Mouse (Mus musculus): ENCODE data around the gene Srsf10. TPM values are rescaled to one million over a fixed set of nuclear protein-coding genes. Genes with fewer than 3 reads are reported as not detected.

Srsf10 gene
- polyA plus RNA-seq, 1 experiment from 2014 or later = 88.1 TPM

- no peaks in the 10 kb centered on the region for H3K4me1 ChIP-seq (replicated peaks; ENCODE audit: control insufficient read depth, insufficient read depth)
- H3K27me3 ChIP-seq (ENCODE audit: control insufficient read depth, insufficient read depth, low read length) = no peaks in the 10 kb centered on the region
- no peaks in the 10 kb centered on the region for H3K9me3 ChIP-seq (ENCODE audit: control insufficient read depth, low read length)
- no peak overlapping the region for H3K9ac ChIP-seq (ENCODE audit: low read length)
- no peak overlapping the region for H3K4me3 ChIP-seq (ENCODE audit: low read depth, low read length)
- TF ChIP-seq CTCF (IDR thresholded peaks at IDR 0.05; ENCODE audit: low read depth) = no peak
- no peak for TF ChIP-seq EP300 (optimal IDR thresholded peaks at IDR 0.05)
- ATAC-seq (ENCODE audit: low FRiP score, low TSS enrichment) (no peak), DNase-seq (ENCODE audit: low spot score) (no peak)
- whole genome bisulfite sequencing = 76% methylated on average over 7 of the region's 7 CpGs
- H3K36me3 ChIP-seq (ENCODE audit: control insufficient read depth, insufficient read depth, low read length) = no peaks in the 10 kb centered on the region
- no peak overlapping the region for H3K4me2 ChIP-seq (replicated peaks; ENCODE audit: low read depth)
- no peak overlapping the region for H3K27ac ChIP-seq (replicated peaks)
These were observed 56.0 kb downstream of the Srsf10 start for GRCm38 (mm10) chr4:135911531-135911930.

- TF ChIP-seq CTCF (IDR thresholded peaks at IDR 0.05; ENCODE audit: low read depth) (no peak), EP300 (optimal IDR thresholded peaks at IDR 0.05) (no peak)
- no peaks in the 10 kb centered on the region for H3K36me3 ChIP-seq (ENCODE audit: control insufficient read depth, insufficient read depth, low read length)
- no peak overlapping the region for H3K27ac ChIP-seq (replicated peaks)
- no peaks in the 10 kb centered on the region for H3K9me3 ChIP-seq (ENCODE audit: control insufficient read depth, low read length)
- no peaks in the 10 kb centered on the region for H3K4me1 ChIP-seq (replicated peaks; ENCODE audit: control insufficient read depth, insufficient read depth)
- no peak for ATAC-seq (ENCODE audit: low FRiP score, low TSS enrichment)
- 51% methylated on average over 3 of the region's 3 CpGs for WGBS
- H3K9ac ChIP-seq (ENCODE audit: low read length) = no peak overlapping the region
- H3K4me3 ChIP-seq (ENCODE audit: low read depth, low read length) = no peak overlapping the region
- H3K27me3 ChIP-seq (ENCODE audit: control insufficient read depth, insufficient read depth, low read length) = no peaks in the 10 kb centered on the region
- H3K4me2 ChIP-seq (replicated peaks; ENCODE audit: low read depth) = no peak overlapping the region
- DNase-seq (ENCODE audit: low spot score) = no peak
These were observed 56.6 kb downstream of the Srsf10 start for GRCm38 (mm10) chr4:135912164-135912563.

GRCm38 (mm10) chr4:135912835-135913234, 57.3 kb downstream of the Srsf10 start:
- H3K4me3 ChIP-seq (ENCODE audit: low read depth, low read length) = no peak overlapping the region
- no peak overlapping the region for H3K27ac ChIP-seq (replicated peaks)
- H3K9ac ChIP-seq (ENCODE audit: low read length) = no peak overlapping the region
- no peaks in the 10 kb centered on the region for H3K4me1 ChIP-seq (replicated peaks; ENCODE audit: control insufficient read depth, insufficient read depth)
- DNase-seq (ENCODE audit: low spot score) (no peak), ATAC-seq (ENCODE audit: low FRiP score, low TSS enrichment) (no peak)
- H3K27me3 ChIP-seq (ENCODE audit: control insufficient read depth, insufficient read depth, low read length) = no peaks in the 10 kb centered on the region
- H3K4me2 ChIP-seq (replicated peaks; ENCODE audit: low read depth) = no peak overlapping the region
- H3K9me3 ChIP-seq (ENCODE audit: control insufficient read depth, low read length) = no peaks in the 10 kb centered on the region
- TF ChIP-seq EP300 (optimal IDR thresholded peaks at IDR 0.05) (no peak), CTCF (IDR thresholded peaks at IDR 0.05; ENCODE audit: low read depth) (no peak)
- no peaks in the 10 kb centered on the region for H3K36me3 ChIP-seq (ENCODE audit: control insufficient read depth, insufficient read depth, low read length)
- WGBS = 41% methylated on average over 3 of the region's 3 CpGs

GRCm38 (mm10) chr4:135913433-135913832, 57.9 kb downstream of the Srsf10 start:
- Histone ChIP-seq H3K4me3 (ENCODE audit: low read depth, low read length) (no peak overlapping the region), H3K27ac (replicated peaks) (no peak overlapping the region), H3K9me3 (ENCODE audit: control insufficient read depth, low read length) (no peaks in the 10 kb centered on the region), H3K4me2 (replicated peaks; ENCODE audit: low read depth) (no peak overlapping the region), H3K4me1 (replicated peaks; ENCODE audit: control insufficient read depth, insufficient read depth) (no peaks in the 10 kb centered on the region), H3K9ac (ENCODE audit: low read length) (no peak overlapping the region), H3K36me3 (ENCODE audit: control insufficient read depth, insufficient read depth, low read length) (no peaks in the 10 kb centered on the region), H3K27me3 (ENCODE audit: control insufficient read depth, insufficient read depth, low read length) (no peaks in the 10 kb centered on the region)
- DNase-seq (ENCODE audit: low spot score) = no peak
- ATAC-seq (ENCODE audit: low FRiP score, low TSS enrichment) = no peak
- TF ChIP-seq CTCF (IDR thresholded peaks at IDR 0.05; ENCODE audit: low read depth) (no peak), EP300 (optimal IDR thresholded peaks at IDR 0.05) (no peak)
- WGBS = 70% methylated on average over 4 of the region's 4 CpGs

- 72% methylated on average over 13 of the region's 13 CpGs for WGBS
- H3K4me2 ChIP-seq (replicated peaks; ENCODE audit: low read depth) = no peak overlapping the region
- H3K4me1 ChIP-seq (replicated peaks; ENCODE audit: control insufficient read depth, insufficient read depth) = no peaks in the 10 kb centered on the region
- ATAC-seq (ENCODE audit: low FRiP score, low TSS enrichment) = peak; percentile 47; the same call in 1 of the 2 replicates
- H3K9me3 ChIP-seq (ENCODE audit: control insufficient read depth, low read length) = no peaks in the 10 kb centered on the region
- DNase-seq (ENCODE audit: low spot score) = no peak
- peak overlapping the region; percentile 63 for H3K27ac ChIP-seq (replicated peaks)
- no peaks in the 10 kb centered on the region for H3K36me3 ChIP-seq (ENCODE audit: control insufficient read depth, insufficient read depth, low read length)
- TF ChIP-seq CTCF (IDR thresholded peaks at IDR 0.05; ENCODE audit: low read depth) = no peak
- no peak for TF ChIP-seq EP300 (optimal IDR thresholded peaks at IDR 0.05)
- H3K4me3 ChIP-seq (ENCODE audit: low read depth, low read length) = no peak overlapping the region
- H3K27me3 ChIP-seq (ENCODE audit: control insufficient read depth, insufficient read depth, low read length) = no peaks in the 10 kb centered on the region
- H3K9ac ChIP-seq (ENCODE audit: low read length) = no peak overlapping the region
These were observed 63.2 kb downstream of the Srsf10 start for GRCm38 (mm10) chr4:135918635-135919279.

GRCm38 (mm10) chr4:135919280-135919639, 63.7 kb downstream of the Srsf10 start:
- no peak overlapping the region for H3K4me3 ChIP-seq (ENCODE audit: low read depth, low read length)
- peak; percentile 58 for ATAC-seq (ENCODE audit: low FRiP score, low TSS enrichment)
- H3K4me1 ChIP-seq (replicated peaks; ENCODE audit: control insufficient read depth, insufficient read depth) = no peaks in the 10 kb centered on the region
- H3K27ac ChIP-seq (replicated peaks) = peak overlapping the region; percentile 63
- H3K4me2 ChIP-seq (replicated peaks; ENCODE audit: low read depth) = no peak overlapping the region
- H3K9me3 ChIP-seq (ENCODE audit: control insufficient read depth, low read length) = no peaks in the 10 kb centered on the region
- H3K36me3 ChIP-seq (ENCODE audit: control insufficient read depth, insufficient read depth, low read length) = no peaks in the 10 kb centered on the region
- 75% methylated on average over 3 of the region's 3 CpGs for WGBS
- DNase-seq (ENCODE audit: low spot score) = peak; percentile 45
- TF ChIP-seq CTCF (IDR thresholded peaks at IDR 0.05; ENCODE audit: low read depth) (no peak), EP300 (optimal IDR thresholded peaks at IDR 0.05) (no peak)
- H3K27me3 ChIP-seq (ENCODE audit: control insufficient read depth, insufficient read depth, low read length) = no peaks in the 10 kb centered on the region
- no peak overlapping the region for H3K9ac ChIP-seq (ENCODE audit: low read length)

Other genes starting within 250 kb of the Srsf10 start
- gene Ifnlr1, start 169.5 kb upstream of the Srsf10 start, polyA plus RNA-seq (2015; fragmentation: Nextera tagmentation; extraction: Ambion mirVana) = 1.9 and 2.1 TPM in 2 replicates
- gene Il22ra1, start 127.6 kb upstream of the Srsf10 start, polyA plus RNA-seq (2015; fragmentation: Nextera tagmentation; extraction: Ambion mirVana) = 0.56 and 0.63 TPM in 2 replicates
- gene Myom3, start 96.0 kb upstream of the Srsf10 start, polyA plus RNA-seq (2015; fragmentation: Nextera tagmentation; extraction: Ambion mirVana) = 0.46 and 0.59 TPM in 2 replicates
- gene Pnrc2, start 18.1 kb downstream of the Srsf10 start, polyA plus RNA-seq (2015; fragmentation: Nextera tagmentation; extraction: Ambion mirVana) = 101 TPM in 2 replicates
- 0.10 and 0.11 TPM in 2 replicates for gene Cnr2, start 39.6 kb downstream of the Srsf10 start, polyA plus RNA-seq (2015; fragmentation: Nextera tagmentation; extraction: Ambion mirVana)
- 171 and 179 TPM in 2 replicates for gene Fuca1, start 65.0 kb downstream of the Srsf10 start, polyA plus RNA-seq (2015; fragmentation: Nextera tagmentation; extraction: Ambion mirVana)
- gene Hmgcl, start 90.7 kb downstream of the Srsf10 start, polyA plus RNA-seq (2015; fragmentation: Nextera tagmentation; extraction: Ambion mirVana) = 154 and 163 TPM in 2 replicates
- gene Gale, start 108.0 kb downstream of the Srsf10 start, polyA plus RNA-seq (2015; fragmentation: Nextera tagmentation; extraction: Ambion mirVana) = 161 and 166 TPM in 2 replicates
- 88.6 and 89.6 TPM in 2 replicates for gene Lypla2, start 116.9 kb downstream of the Srsf10 start, polyA plus RNA-seq (2015; fragmentation: Nextera tagmentation; extraction: Ambion mirVana)
- gene Pithd1, start 131.5 kb downstream of the Srsf10 start, polyA plus RNA-seq (2015; fragmentation: Nextera tagmentation; extraction: Ambion mirVana) = 40.1 and 40.7 TPM in 2 replicates
- 21.5 and 22.9 TPM in 2 replicates for gene Eloa, start 166.0 kb downstream of the Srsf10 start, polyA plus RNA-seq (2015; fragmentation: Nextera tagmentation; extraction: Ambion mirVana)
- gene Rpl11, start 197.7 kb downstream of the Srsf10 start, polyA plus RNA-seq (2015; fragmentation: Nextera tagmentation; extraction: Ambion mirVana) = 369 and 402 TPM in 2 replicates

Data from stomach, postnatal 0 days (tissue).